Mouse (Mus musculus) MEL (cell line): ENCODE data around the gene Rrp36. TPM values are rescaled to one million over a fixed set of nuclear protein-coding genes. Genes with fewer than 3 reads are reported as not detected.
A peak's percentile ranks its signal among the peaks of the same experiment; 100 is the strongest.

Source experiments
- DNase-seq: peaks from one replicate; pipeline ENCODE4 v3.0.0; 2011; ENCODE audit warnings: low read depth, low spot score
- H3K27ac ChIP-seq: 2 replicates; pipeline ENCODE4 v1.5.1; 2012; ENCODE audit warnings: low read depth, mild to moderate bottlenecking, control low read depth, low read length, moderate library complexity; ENCODE audit not compliant: control insufficient read depth
- H3K27me3 ChIP-seq, 2 experiments: fragments of 150-350 bp in 1 of 2; sonication (generic) in 1 of 2; 2 replicates each; pipeline ENCODE4 v1.6.1; 2012; ENCODE audit warnings: low read length in 2 of 2, mild to moderate bottlenecking in 2 of 2, improper control_type of control experiment in 1 of 2, moderate library complexity in 1 of 2; ENCODE audit not compliant: insufficient read depth in 2 of 2, control insufficient read depth in 1 of 2
- H3K36me3 ChIP-seq, 2 experiments: 2 replicates each; pipeline ENCODE4 v1.6.1; 2012 to 2014; ENCODE audit warnings: low read length in 2 of 2, improper control_type of control experiment in 1 of 2, inconsistent platforms in 1 of 2, mild to moderate bottlenecking in 1 of 2; ENCODE audit not compliant: insufficient read depth in 2 of 2, control insufficient read depth in 1 of 2
- H3K4me1 ChIP-seq, 2 experiments: fragments of 150-350 bp in 1 of 2; sonication (generic) in 1 of 2; 2 replicates each; pipeline ENCODE4 v1.6.1; 2012; ENCODE audit warnings: low read length in 2 of 2, improper control_type of control experiment in 1 of 2, mild to moderate bottlenecking in 1 of 2; ENCODE audit not compliant: insufficient read depth in 2 of 2, control insufficient read depth in 1 of 2
- H3K4me3 ChIP-seq, 2 experiments: fragments of 150-350 bp in 1 of 2; sonication (generic) in 1 of 2; 2 replicates each; pipeline ENCODE4 v1.5.1; 2012; ENCODE audit warnings: low read depth in 2 of 2, low read length in 2 of 2, mild to moderate bottlenecking in 2 of 2, moderate library complexity in 2 of 2, control low read depth in 1 of 2, improper control_type of control experiment in 1 of 2; ENCODE audit not compliant: control insufficient read depth in 1 of 2, insufficient read depth in 1 of 2
- H3K79me2 ChIP-seq: 2 replicates; pipeline ENCODE4 v1.6.1; 2012; ENCODE audit warnings: mild to moderate bottlenecking, low read length, moderate library complexity; ENCODE audit not compliant: control insufficient read depth, poor library complexity, insufficient read depth
- H3K9ac ChIP-seq: 2 replicates; pipeline ENCODE4 v1.6.1; 2012; ENCODE audit warnings: low read depth, mild to moderate bottlenecking, control low read depth, low read length, moderate library complexity; ENCODE audit not compliant: control insufficient read depth, poor library complexity, severe bottlenecking
- H3K9me3 ChIP-seq: fragments of 150-350 bp; sonication (generic); replicated peaks from 2 replicates; pipeline ENCODE4 v1.6.1; 2012; ENCODE audit warnings: mild to moderate bottlenecking, low read length, improper control_type of control experiment, moderate library complexity; ENCODE audit not compliant: insufficient read depth
- BHLHE40 ChIP-seq: IDR thresholded peaks from 2 replicates; pipeline ENCODE4 v1.6.1; 2012; ENCODE audit warnings: low read depth, mild to moderate bottlenecking, inconsistent platforms, low read length, improper control_type of control experiment, borderline replicate concordance
- CHD1 ChIP-seq: IDR thresholded peaks from 2 replicates; pipeline ENCODE4 v1.6.1; 2012; ENCODE audit warnings: low read depth, mild to moderate bottlenecking, inconsistent platforms, low read length, improper control_type of control experiment
- E2F4 ChIP-seq: IDR thresholded peaks from 2 replicates; pipeline ENCODE4 v1.6.1; 2011; ENCODE audit warnings: low read depth, low read length, improper control_type of control experiment, borderline replicate concordance
- ELF1 ChIP-seq: IDR thresholded peaks from 2 replicates; pipeline ENCODE4 v1.6.1; 2014; ENCODE audit warnings: low read depth, mild to moderate bottlenecking, inconsistent platforms, low read length, improper control_type of control experiment, moderate library complexity
- EP300 ChIP-seq, 2 experiments: IDR thresholded peaks; 2 replicates each; pipeline ENCODE4 v1.6.1; 2011; ENCODE audit warnings: improper control_type of control experiment in 2 of 2, low read length in 2 of 2, low read depth in 1 of 2, mild to moderate bottlenecking in 1 of 2
- ETS1 ChIP-seq: IDR thresholded peaks from 2 replicates; pipeline ENCODE4 v1.6.1; 2012; ENCODE audit warnings: low read depth, mild to moderate bottlenecking, inconsistent platforms, low read length, improper control_type of control experiment, moderate library complexity
- GATA1 ChIP-seq: IDR thresholded peaks from 2 replicates; pipeline ENCODE4 v1.6.1; 2011; ENCODE audit warnings: low read depth, low read length, improper control_type of control experiment
- HCFC1 ChIP-seq: IDR thresholded peaks from 2 replicates; pipeline ENCODE4 v1.6.1; 2012; ENCODE audit warnings: low read depth, mild to moderate bottlenecking, inconsistent platforms, low read length, improper control_type of control experiment, moderate library complexity
- JUND ChIP-seq: IDR thresholded peaks from 2 replicates; pipeline ENCODE4 v1.6.1; 2011; ENCODE audit warnings: low read depth, mild to moderate bottlenecking, improper control_type of control experiment, low read length
- KAT2A ChIP-seq: conservative IDR thresholded peaks from 2 replicates; pipeline ENCODE4 v1.6.1; 2012; ENCODE audit warnings: low read depth, low read length, improper control_type of control experiment, inconsistent platforms
- MAFK ChIP-seq: IDR thresholded peaks from 2 replicates; pipeline ENCODE4 v1.6.1; 2011; ENCODE audit warnings: low read depth, mild to moderate bottlenecking, low read length, improper control_type of control experiment, borderline replicate concordance
- MAX ChIP-seq: IDR thresholded peaks from 2 replicates; pipeline ENCODE4 v1.6.1; 2011; ENCODE audit warnings: low read length, improper control_type of control experiment
- NELFE ChIP-seq: IDR thresholded peaks from 2 replicates; pipeline ENCODE4 v1.6.1; 2011; ENCODE audit warnings: low read depth, low read length, improper control_type of control experiment
- POLR2A ChIP-seq, 2 experiments: IDR thresholded peaks; 2 replicates each; pipeline ENCODE4 v1.6.1; 2011 to 2012; ENCODE audit warnings: low read length in 2 of 2, mild to moderate bottlenecking in 2 of 2, control low read depth in 1 of 2, improper control_type of control experiment in 1 of 2, low read depth in 1 of 2, moderate library complexity in 1 of 2; ENCODE audit not compliant: control insufficient read depth in 1 of 2, insufficient read depth in 1 of 2, poor library complexity in 1 of 2
- RAD21 ChIP-seq: IDR thresholded peaks from 2 replicates; pipeline ENCODE4 v1.6.1; 2011; ENCODE audit warnings: mild to moderate bottlenecking, low read depth, low read length, improper control_type of control experiment
- RCOR1 ChIP-seq: IDR thresholded peaks from 2 replicates; pipeline ENCODE4 v1.6.1; 2012; ENCODE audit warnings: low read depth, mild to moderate bottlenecking, inconsistent platforms, low read length, improper control_type of control experiment
- SIN3A ChIP-seq: IDR thresholded peaks from 2 replicates; pipeline ENCODE4 v1.6.1; 2012; ENCODE audit warnings: low read length, improper control_type of control experiment, inconsistent platforms
- SMC3 ChIP-seq: IDR thresholded peaks from 2 replicates; pipeline ENCODE4 v1.6.1; 2011; ENCODE audit warnings: low read depth, low read length, improper control_type of control experiment
- TCF12 ChIP-seq: IDR thresholded peaks from 2 replicates; pipeline ENCODE4 v1.6.1; 2014; ENCODE audit warnings: low read depth, mild to moderate bottlenecking, inconsistent platforms, low read length, improper control_type of control experiment, moderate library complexity
- ZC3H11A ChIP-seq: IDR thresholded peaks from 2 replicates; pipeline ENCODE4 v1.6.1; 2012; ENCODE audit warnings: low read depth, mild to moderate bottlenecking, inconsistent platforms, low read length, improper control_type of control experiment
- ZKSCAN1 ChIP-seq: IDR thresholded peaks from 2 replicates; pipeline ENCODE4 v1.6.1; 2012; ENCODE audit warnings: low read depth, mild to moderate bottlenecking, inconsistent platforms, low read length, improper control_type of control experiment, moderate library complexity
- ZNF384 ChIP-seq: IDR thresholded peaks from 2 replicates; pipeline ENCODE4 v1.6.1; 2012; ENCODE audit warnings: low read depth, mild to moderate bottlenecking, inconsistent platforms, low read length, improper control_type of control experiment
- polyA plus RNA-seq, 2 experiments: library from polyadenylated mRNA; stranded (reverse) in 1 of 2; unstranded in 1 of 2; fragments of >175 nt in 1 of 2; fragments of >200 nt in 1 of 2; gene quantifications; 2 replicates each; pipeline versions ENCODE4 v1.2.1 to v1.2.4; 2012; ENCODE audit warnings: low replicate concordance in 2 of 2, low read depth in 1 of 2; ENCODE audit not compliant: insufficient read length in 2 of 2, insufficient read depth in 1 of 2, missing spikeins in 1 of 2
- total RNA-seq: library from RNA; depleted of rRNA; stranded (reverse); fragments of 300-350 nt; gene quantifications from 2 replicates; pipeline ENCODE4 v1.2.3, GENCODE M21; 2012

The Rrp36 gene
- total and polyA plus RNA-seq, 3 experiments: 51.2 to 55.3 TPM; not detected in 1

DNA sequence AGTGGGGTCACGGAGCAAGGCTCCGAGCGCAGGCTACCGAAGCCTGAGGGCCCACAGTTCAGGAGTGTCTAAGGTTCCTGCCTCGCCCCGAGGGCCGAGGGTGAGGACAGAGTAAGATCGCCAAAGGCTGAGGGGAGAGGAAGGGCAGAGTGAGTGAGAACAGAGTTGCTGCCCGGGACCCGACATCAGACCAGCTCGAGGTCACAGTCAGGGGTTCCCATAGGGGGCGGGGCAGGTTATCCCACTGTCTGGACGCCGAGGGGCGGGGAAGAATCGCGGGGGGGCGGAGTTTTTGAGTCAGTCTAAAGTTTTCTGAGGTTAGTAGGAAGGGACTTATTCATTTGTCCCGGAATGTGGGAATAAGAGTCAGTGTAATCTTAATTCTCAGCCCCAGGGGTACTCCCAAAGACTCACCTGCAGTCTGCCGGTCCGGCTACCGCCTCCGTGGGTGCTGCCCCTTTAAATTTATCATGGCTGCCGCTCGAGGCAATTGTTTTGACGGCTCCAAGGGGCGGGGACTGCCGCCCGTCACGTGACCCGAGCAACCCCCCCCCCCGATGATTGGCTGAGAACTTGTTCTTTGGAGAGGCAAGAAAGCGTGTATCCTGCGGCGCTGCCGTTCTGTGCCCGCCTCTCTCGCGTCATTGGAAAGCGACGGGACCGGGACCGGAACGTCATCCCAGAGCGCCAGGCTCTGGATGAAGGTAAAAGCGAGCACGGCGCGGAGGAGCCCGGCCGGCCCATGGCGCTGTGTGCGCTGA is 28.4 kb downstream of the Rrp36 start, which contains the start of the genes Klc4 and Mrpl2 (continued):
- no peak for TF ChIP-seq RAD21
- peak; percentile 70 for TF ChIP-seq KAT2A
- TF ChIP-seq E2F4: no peak
- no peak for TF ChIP-seq ZKSCAN1
- TF ChIP-seq MAX: peak; percentile 90
- TF ChIP-seq, all 39 proteins: peak for 22

DNA sequence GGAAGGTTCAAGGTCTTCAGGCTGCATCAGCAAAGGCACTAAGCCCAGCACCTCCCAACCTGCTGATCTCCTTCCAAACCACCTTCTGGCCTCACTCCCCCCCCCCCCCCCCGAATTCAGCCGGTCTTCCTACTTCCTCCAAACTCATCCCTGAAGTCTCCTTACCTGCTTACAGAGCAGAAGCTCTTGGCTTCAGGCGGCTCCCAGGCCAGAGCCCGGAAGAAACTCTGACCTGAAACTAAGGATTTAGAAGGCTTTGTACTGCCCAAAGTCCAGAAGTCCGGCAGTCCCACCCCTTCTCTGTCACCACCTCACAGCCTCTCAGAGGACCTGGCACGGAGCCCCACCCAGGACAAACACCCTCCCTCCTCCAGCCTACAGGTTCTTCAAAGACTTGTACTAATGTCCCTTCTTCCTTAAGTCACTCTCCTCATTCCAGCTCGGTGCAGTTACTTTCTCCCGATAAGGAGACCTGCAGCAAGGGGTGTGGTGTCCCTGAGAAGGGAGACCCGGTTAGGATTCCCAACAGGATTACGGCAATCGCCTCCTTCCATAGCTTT is 29.2 kb downstream of the Rrp36 start:
- Histone ChIP-seq H3K4me1 (peaks cover 0 to 8% of the 10 kb centered on the region in 2 experiments; a peak in 1 of 4 replicates), H3K27me3 (no peaks in the 10 kb centered on the region), H3K36me3 (peaks cover 0 to 7% of the 10 kb centered on the region in 2 experiments; a peak in 2 of 4 replicates), H3K9ac (peak overlapping the region; percentile 65), H3K9me3 (no peaks in the 10 kb centered on the region), H3K27ac (no peak overlapping the region), H3K4me3 (peak overlapping the region; percentile 70 to 72), H3K79me2 (peaks cover 7% of the 10 kb centered on the region)
- TF ChIP-seq NELFE (no peak), ZC3H11A (no peak), MAFK (no peak), HCFC1 (no peak), BHLHE40 (no peak), SIN3A (no peak), ZNF384 (no peak), RCOR1 (no peak), ELF1 (no peak), CHD1 (no peak), TCF12 (no peak), SMC3 (no peak), EP300 (IDR thresholded peaks at IDR 0.05; ENCODE audit: low read depth in 1 of 2, low read length in 2 of 2) (no peak), POLR2A (IDR thresholded peaks at IDR 0.05; ENCODE audit: control insufficient read depth in 1 of 2, insufficient read depth in 1 of 2, low read depth in 1 of 2, low read length in 2 of 2, poor library complexity in 1 of 2) (no peak), ETS1 (no peak), JUND (no peak), GATA1 (no peak)
- DNase-seq: no peak
